Comparison of ENCODE assay signal across 8 mouse cellular contexts in the genomic region with DNA sequence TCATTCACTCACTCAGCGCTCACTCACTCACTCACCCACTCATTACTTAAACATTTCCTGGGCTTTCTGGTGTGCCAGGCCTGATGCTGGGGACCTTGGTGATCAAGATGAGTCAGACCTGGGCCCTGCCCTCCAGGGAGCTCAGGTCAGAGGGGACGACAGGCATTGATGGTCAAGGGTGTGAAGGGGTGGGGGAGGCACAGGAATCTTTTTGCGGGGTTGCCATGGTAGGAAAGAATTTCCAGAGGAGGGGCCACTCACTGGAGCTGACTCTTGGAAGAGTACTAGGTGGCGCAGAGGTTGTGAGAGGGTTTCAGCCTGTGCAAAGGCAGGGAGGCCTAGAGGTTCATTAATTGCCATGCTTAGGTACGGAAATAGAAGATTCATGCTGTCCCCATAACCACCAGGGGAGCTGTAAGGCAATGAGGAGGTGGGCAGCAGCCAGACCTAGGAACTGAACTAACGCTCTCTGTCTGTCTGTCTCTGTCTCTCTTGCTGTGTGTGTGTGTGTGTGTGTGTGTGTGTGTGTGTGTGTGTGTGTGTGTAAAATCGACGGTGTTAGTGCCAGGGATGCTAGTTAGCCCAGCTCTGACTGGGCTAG. TPM values are rescaled to one million over a fixed set of nuclear protein-coding genes. Genes with fewer than 3 reads are reported as not detected.
DNase-seq lines count a peak whose midpoint lies in the region; ATAC-seq lines count a peak whose summit lies in the region.

No protein-coding gene starts in this region.

- no peaks in the 10 kb centered on the region; the same call in 1 of the 2 replicates for H3K36me3 ChIP-seq in heart, embryonic 15.5 days
- no peaks in the 10 kb centered on the region for H3K36me3 ChIP-seq in hindbrain, embryonic 12.5 days
- H3K36me3 ChIP-seq in midbrain, embryonic 16.5 days (ENCODE audit: control insufficient read depth, insufficient read depth, low read length): peaks cover under 1% of the 10 kb centered on the region; the same call in 1 of the 2 replicates

- peak overlapping the region; percentile 51 for H3K4me3 ChIP-seq in heart, embryonic 15.5 days
- H3K4me3 ChIP-seq in hindbrain, embryonic 12.5 days: peak overlapping the region; percentile 29
- peak overlapping the region; percentile 31 for H3K4me3 ChIP-seq in midbrain, embryonic 16.5 days (ENCODE audit: low read depth, low read length)

- no peak overlapping the region for H3K27ac ChIP-seq in heart, embryonic 15.5 days
- H3K27ac ChIP-seq in hindbrain, embryonic 12.5 days: no peak overlapping the region
- H3K27ac ChIP-seq in midbrain, embryonic 16.5 days (ENCODE audit: low read length): no peak overlapping the region

- 34% methylated on average over 8 of the region's 8 CpGs for WGBS in heart, embryonic 15.5 days
- 41% methylated on average over 8 of the region's 8 CpGs for WGBS in hindbrain, embryonic 12.5 days
- WGBS in midbrain, embryonic 16.5 days: 40% methylated on average over 8 of the region's 8 CpGs

- H3K4me1 ChIP-seq in heart, embryonic 15.5 days (replicated peaks): peaks cover 32% of the 10 kb centered on the region
- peaks cover 20% of the 10 kb centered on the region for H3K4me1 ChIP-seq in hindbrain, embryonic 12.5 days
- H3K4me1 ChIP-seq in midbrain, embryonic 16.5 days (ENCODE audit: control insufficient read depth, insufficient read depth, low read length): peaks cover 12% of the 10 kb centered on the region

- ATAC-seq in heart, embryonic 15.5 days (replicated peaks; ENCODE audit: insufficient number of reproducible peaks, insufficient read depth, low FRiP score, low read depth): no peak
- no peak for ATAC-seq in hindbrain, embryonic 12.5 days (ENCODE audit: low FRiP score)
- ATAC-seq in midbrain, embryonic 16.5 days: no peak

- H3K27me3 ChIP-seq in heart, embryonic 15.5 days: no peaks in the 10 kb centered on the region
- peaks cover 16% of the 10 kb centered on the region for H3K27me3 ChIP-seq in hindbrain, embryonic 12.5 days
- H3K27me3 ChIP-seq in midbrain, embryonic 16.5 days (ENCODE audit: control insufficient read depth, insufficient read depth, low read depth, low read length): no peaks in the 10 kb centered on the region

- no peaks in the 10 kb centered on the region for H3K9me3 ChIP-seq in heart, embryonic 15.5 days (replicated peaks)
- H3K9me3 ChIP-seq in hindbrain, embryonic 12.5 days (replicated peaks): no peaks in the 10 kb centered on the region
- H3K9me3 ChIP-seq in midbrain, embryonic 16.5 days (replicated peaks; ENCODE audit: control insufficient read depth, low read length, poor library complexity, severe bottlenecking): no peaks in the 10 kb centered on the region

- H3K9ac ChIP-seq in heart, embryonic 15.5 days: 0 out of 2 replicates have a peak overlapping the region, but pooled peaks have one; percentile 49
- no peak overlapping the region; the same call in 1 of the 2 replicates for H3K9ac ChIP-seq in hindbrain, embryonic 12.5 days
- H3K9ac ChIP-seq in midbrain, embryonic 16.5 days (ENCODE audit: low read depth, low read length): peak overlapping the region; percentile 4

- peak overlapping the region; percentile 71 for H3K4me2 ChIP-seq in heart, embryonic 15.5 days
- H3K4me2 ChIP-seq in hindbrain, embryonic 12.5 days (replicated peaks): peak overlapping the region; percentile 46
- H3K4me2 ChIP-seq in midbrain, embryonic 16.5 days (ENCODE audit: low read length): peak overlapping the region; percentile 45

- no peak for DNase-seq in heart, adult 8-10 months (ENCODE audit: low spot score)
- DNase-seq in ZHBTc4 (ENCODE audit: low read depth, low spot score): peak; percentile 63
- DNase-seq in B cell, adult 2 months: no peak
- DNase-seq in kidney, postnatal 25 days: no peak
- DNase-seq in kidney, adult 18-20 months: no peak

RNA-seq across cellular contexts. Expression of a gene that starts 7.7 kb away (rescaled TPM):
- polyA plus RNA-seq in heart, embryonic 15.5 days (2015; fragmentation: Nextera tagmentation; extraction: Ambion mirVana): 0.22 and 1.1 TPM in 2 replicates
- not detected for total RNA-seq in heart, adult 8-10 months (2022)
- polyA plus RNA-seq in hindbrain, embryonic 12.5 days (2016; fragmentation: Nextera tagmentation; extraction: Ambion mirVana): not detected in 2 replicates
- polyA plus RNA-seq in midbrain, embryonic 16.5 days (2015; fragmentation: Nextera tagmentation; extraction: Ambion mirVana): not detected in 2 replicates

RNA-seq across cellular contexts. Expression of a gene that starts 21.3 kb away (rescaled TPM):
- 5.6 and 7.7 TPM in 2 replicates for polyA plus RNA-seq in heart, embryonic 15.5 days (2015; fragmentation: Nextera tagmentation; extraction: Ambion mirVana)
- total RNA-seq in heart, adult 8-10 months (2022): 10 to 100 TPM; 34.3 to 45.6 (median 40.1) TPM
- 7.8 and 9.4 TPM in 2 replicates for polyA plus RNA-seq in hindbrain, embryonic 12.5 days (2016; fragmentation: Nextera tagmentation; extraction: Ambion mirVana)
- 9.8 and 12.5 TPM in 2 replicates for polyA plus RNA-seq in midbrain, embryonic 16.5 days (2015; fragmentation: Nextera tagmentation; extraction: Ambion mirVana)

RNA-seq across cellular contexts. Expression of a gene that starts 35.5 kb away (rescaled TPM):
- polyA plus RNA-seq in heart, embryonic 15.5 days (2015; fragmentation: Nextera tagmentation; extraction: Ambion mirVana): 0.28 and 0.51 TPM in 2 replicates
- total RNA-seq in heart, adult 8-10 months (2022): not detected
- 0.30 and 0.43 TPM in 2 replicates for polyA plus RNA-seq in hindbrain, embryonic 12.5 days (2016; fragmentation: Nextera tagmentation; extraction: Ambion mirVana)
- polyA plus RNA-seq in midbrain, embryonic 16.5 days (2015; fragmentation: Nextera tagmentation; extraction: Ambion mirVana): 0.48 and 1.0 TPM in 2 replicates
